Comparison of ENCODE assay signal across 12 mouse cellular contexts in the genomic region with DNA sequence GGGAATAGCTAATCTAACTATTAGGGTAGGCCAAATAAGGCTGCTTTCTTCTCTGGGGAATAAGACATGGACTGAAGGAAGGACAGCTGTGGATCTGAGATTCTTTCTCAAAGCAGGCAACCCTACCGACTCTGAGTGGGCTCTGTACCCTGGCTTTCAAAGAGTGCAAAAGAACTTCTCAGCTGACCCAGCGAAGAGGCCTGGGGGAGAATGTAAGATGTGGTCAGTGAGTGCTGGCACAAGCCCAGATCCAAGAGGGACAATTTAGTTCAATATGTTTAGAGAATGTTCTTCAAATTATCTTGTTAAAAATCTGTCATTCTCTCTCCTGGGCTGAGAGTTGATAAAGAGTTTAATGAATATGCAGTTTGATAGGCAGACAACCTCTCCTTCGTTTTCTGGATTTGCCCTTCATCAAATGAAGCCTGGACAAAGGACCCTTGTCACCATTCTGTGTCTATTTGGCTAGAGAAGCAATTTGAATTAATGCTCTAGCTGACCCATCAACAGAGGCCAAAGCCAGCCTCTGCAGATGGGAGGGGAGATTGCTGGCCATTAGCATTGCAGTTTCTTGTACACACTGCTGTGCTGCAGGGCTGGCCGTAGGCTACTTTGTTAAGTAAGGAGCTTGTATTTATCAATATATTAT.
A peak's percentile ranks its signal among the peaks of the same experiment; 100 is the strongest.
DNase-seq lines count a peak whose midpoint lies in the region; ATAC-seq and TF ChIP-seq lines count a peak whose summit lies in the region.
"Had no signal": no experiment of that assay in that cellular context is flagged by ENCODE, and none has a peak within 500 bp of the region (broad histone marks: within the 10 kb centered on the region; RNA-seq: fewer than 3 reads in every experiment).

No protein-coding gene starts in this region.

- H3K9ac ChIP-seq in midbrain, embryonic 11.5 days (ENCODE audit: low read length) = no peak overlapping the region
- H3K9ac ChIP-seq in midbrain, embryonic 15.5 days = no peak overlapping the region
- no peak overlapping the region for H3K9ac ChIP-seq in forebrain, postnatal 0 days
- no peak overlapping the region for H3K9ac ChIP-seq in intestine, embryonic 15.5 days
- H3K9ac ChIP-seq: heart, embryonic 15.5 days had no signal

- 61% methylated on average over 4 of the region's 4 CpGs for WGBS in midbrain, embryonic 11.5 days
- WGBS in midbrain, embryonic 15.5 days = 49% methylated on average over 4 of the region's 4 CpGs
- WGBS in forebrain, postnatal 0 days = 25% methylated on average over 4 of the region's 4 CpGs
- 77% methylated on average over 4 of the region's 4 CpGs for WGBS in intestine, embryonic 15.5 days

- H3K36me3 ChIP-seq in midbrain, embryonic 11.5 days (ENCODE audit: control insufficient read depth, insufficient read depth, low read length) = no peaks in the 10 kb centered on the region
- no peaks in the 10 kb centered on the region for H3K36me3 ChIP-seq in midbrain, embryonic 15.5 days (replicated peaks)
- no peaks in the 10 kb centered on the region for H3K36me3 ChIP-seq in forebrain, postnatal 0 days (ENCODE audit: insufficient read depth)
- no peaks in the 10 kb centered on the region for H3K36me3 ChIP-seq in intestine, embryonic 15.5 days
- H3K36me3 ChIP-seq: heart, embryonic 15.5 days had no signal

- H3K27me3 ChIP-seq in midbrain, embryonic 11.5 days (ENCODE audit: control insufficient read depth, insufficient read depth, low read length) = no peaks in the 10 kb centered on the region
- no peaks in the 10 kb centered on the region for H3K27me3 ChIP-seq in midbrain, embryonic 15.5 days (replicated peaks)
- H3K27me3 ChIP-seq in forebrain, postnatal 0 days (ENCODE audit: insufficient read depth, low read length) = no peaks in the 10 kb centered on the region
- no peaks in the 10 kb centered on the region for H3K27me3 ChIP-seq in intestine, embryonic 15.5 days (replicated peaks)
- H3K27me3 ChIP-seq: heart, embryonic 15.5 days had no signal

- no peak overlapping the region for H3K4me2 ChIP-seq in midbrain, embryonic 11.5 days
- H3K4me2 ChIP-seq in midbrain, embryonic 15.5 days = no peak overlapping the region
- H3K4me2 ChIP-seq in forebrain, postnatal 0 days (ENCODE audit: low read depth) = no peak overlapping the region
- no peak overlapping the region for H3K4me2 ChIP-seq in intestine, embryonic 15.5 days (replicated peaks)
- H3K4me2 ChIP-seq: heart, embryonic 15.5 days had no signal

- no peak overlapping the region for H3K27ac ChIP-seq in midbrain, embryonic 11.5 days (ENCODE audit: low read depth, low read length)
- H3K27ac ChIP-seq in midbrain, embryonic 15.5 days = no peak overlapping the region
- no peak overlapping the region for H3K27ac ChIP-seq in forebrain, postnatal 0 days (ENCODE audit: low read depth, low read length)
- H3K27ac ChIP-seq in intestine, embryonic 15.5 days = no peak overlapping the region
- H3K27ac ChIP-seq: heart, embryonic 15.5 days; kidney, postnatal 0 days had no signal

- TF ChIP-seq CTCF in forebrain, postnatal 0 days (IDR thresholded peaks at IDR 0.05; ENCODE audit: low read depth) = no peak

- H3K4me1 ChIP-seq in midbrain, embryonic 11.5 days (ENCODE audit: control insufficient read depth, insufficient read depth, low read length) = no peaks in the 10 kb centered on the region
- no peaks in the 10 kb centered on the region for H3K4me1 ChIP-seq in midbrain, embryonic 15.5 days
- H3K4me1 ChIP-seq in forebrain, postnatal 0 days (ENCODE audit: insufficient read depth) = no peaks in the 10 kb centered on the region
- no peaks in the 10 kb centered on the region for H3K4me1 ChIP-seq in intestine, embryonic 15.5 days (replicated peaks)
- H3K4me1 ChIP-seq: heart, embryonic 15.5 days had no signal

- peak; percentile 40; the same call in 1 of the 2 replicates for ATAC-seq in midbrain, embryonic 11.5 days (ENCODE audit: low FRiP score)
- no peak for ATAC-seq in midbrain, embryonic 15.5 days (replicated peaks)
- ATAC-seq in forebrain, postnatal 0 days = peak; percentile 93
- no peak for ATAC-seq in intestine, embryonic 15.5 days
- ATAC-seq: lung, postnatal 0 days had no signal

- H3K4me3 ChIP-seq in midbrain, embryonic 11.5 days (ENCODE audit: low read depth, low read length) = no peak overlapping the region
- no peak overlapping the region for H3K4me3 ChIP-seq in midbrain, embryonic 15.5 days
- H3K4me3 ChIP-seq in forebrain, postnatal 0 days (ENCODE audit: low read depth, low read length) = no peak overlapping the region
- H3K4me3 ChIP-seq in intestine, embryonic 15.5 days (replicated peaks) = no peak overlapping the region
- H3K4me3 ChIP-seq: heart, embryonic 15.5 days had no signal

- no peaks in the 10 kb centered on the region for H3K9me3 ChIP-seq in midbrain, embryonic 11.5 days (ENCODE audit: control insufficient read depth, low read length)
- H3K9me3 ChIP-seq in midbrain, embryonic 15.5 days = no peaks in the 10 kb centered on the region
- no peaks in the 10 kb centered on the region for H3K9me3 ChIP-seq in forebrain, postnatal 0 days (ENCODE audit: low read length)
- H3K9me3 ChIP-seq in intestine, embryonic 15.5 days = no peaks in the 10 kb centered on the region
- H3K9me3 ChIP-seq: heart, embryonic 15.5 days had no signal

- DNase-seq in midbrain, embryonic 11.5 days (ENCODE audit: low spot score, missing footprints) = no peak
- DNase-seq in forebrain, postnatal 0 days = peak; percentile 51
- DNase-seq in layer of hippocampus, postnatal 36 days = peak; percentile 11 to 31
- peak; percentile 8 to 16 for DNase-seq in right cerebral cortex, postnatal 36 days (ENCODE audit: low spot score in 2 of 2)
- DNase-seq in spleen, postnatal 36 days (ENCODE audit: low spot score in 2 of 2) = no peak
- DNase-seq in urinary bladder, postnatal 14 days (ENCODE audit: low spot score) = no peak
- DNase-seq: thymus, postnatal 25 days had no signal

Comparison
In these comparisons a context has a peak if more than half of its experiments do, and no peak if none do; other contexts are left out.
1. ATAC-seq: peak in midbrain, embryonic 11.5 days (single experiment) and forebrain, postnatal 0 days (single experiment); none in midbrain, embryonic 15.5 days (single experiment) and intestine, embryonic 15.5 days (single experiment).
2. DNase-seq: peak in forebrain, postnatal 0 days (single experiment), layer of hippocampus, postnatal 36 days (2 of 2) and right cerebral cortex, postnatal 36 days (2 of 2); none in midbrain, embryonic 11.5 days (single experiment), spleen, postnatal 36 days (0 of 2) and urinary bladder, postnatal 14 days (single experiment).